21 mouse cellular contexts compared by ENCODE assay signal in genomic region chr2:17714661-17715060, GRCm38 (mm10). TPM values are rescaled to one million over a fixed set of nuclear protein-coding genes. Genes with fewer than 3 reads are reported as not detected.
A peak's percentile ranks its signal among the peaks of the same experiment; 100 is the strongest.
DNase-seq lines count a peak whose midpoint lies in the region; ATAC-seq and TF ChIP-seq lines count a peak whose summit lies in the region.
"Had no signal": no experiment of that assay in that cellular context is flagged by ENCODE, and none has a peak within 500 bp of the region (broad histone marks: within the 10 kb centered on the region; RNA-seq: fewer than 3 reads in every experiment).

No protein-coding gene starts in this region.

- no peaks in the 10 kb centered on the region for H3K27me3 ChIP-seq in forebrain, embryonic 13.5 days
- H3K27me3 ChIP-seq in forebrain, embryonic 10.5 days (ENCODE audit: poor library complexity, severe bottlenecking) = no peaks in the 10 kb centered on the region
- H3K27me3 ChIP-seq in midbrain, postnatal 0 days (ENCODE audit: insufficient read depth, low read length) = no peaks in the 10 kb centered on the region
- H3K27me3 ChIP-seq in midbrain, embryonic 14.5 days (ENCODE audit: control insufficient read depth, insufficient read depth, low read length) = no peaks in the 10 kb centered on the region
- H3K27me3 ChIP-seq: heart, embryonic 13.5 days; hindbrain, embryonic 13.5 days; neural tube, embryonic 13.5 days had no signal

- no peak overlapping the region for H3K27ac ChIP-seq in forebrain, embryonic 13.5 days
- H3K27ac ChIP-seq in forebrain, embryonic 10.5 days = no peak overlapping the region
- no peak overlapping the region for H3K27ac ChIP-seq in midbrain, postnatal 0 days (ENCODE audit: low read depth, low read length)
- H3K27ac ChIP-seq in midbrain, embryonic 14.5 days (replicated peaks; ENCODE audit: low read depth, low read length) = no peak overlapping the region
- peak overlapping the region; percentile 20; the same call in 1 of the 2 replicates for H3K27ac ChIP-seq in cortical plate, adult 2 months (ENCODE audit: insufficient read depth, low read length)
- H3K27ac ChIP-seq: heart, embryonic 13.5 days; hindbrain, embryonic 13.5 days; neural tube, embryonic 13.5 days; stomach, postnatal 0 days had no signal

- no peaks in the 10 kb centered on the region for H3K9me3 ChIP-seq in forebrain, embryonic 13.5 days (replicated peaks)
- H3K9me3 ChIP-seq in forebrain, embryonic 10.5 days = peaks cover 10% of the 10 kb centered on the region; the same call in 1 of the 2 replicates
- H3K9me3 ChIP-seq in midbrain, postnatal 0 days (ENCODE audit: low read length) = no peaks in the 10 kb centered on the region
- peaks cover 6% of the 10 kb centered on the region; the same call in 1 of the 2 replicates for H3K9me3 ChIP-seq in midbrain, embryonic 14.5 days (ENCODE audit: control insufficient read depth, low read length)
- H3K9me3 ChIP-seq: heart, embryonic 13.5 days; hindbrain, embryonic 13.5 days; neural tube, embryonic 13.5 days had no signal

- H3K4me3 ChIP-seq in forebrain, embryonic 13.5 days = no peak overlapping the region
- no peak overlapping the region for H3K4me3 ChIP-seq in forebrain, embryonic 10.5 days
- H3K4me3 ChIP-seq in midbrain, postnatal 0 days (ENCODE audit: low read depth, low read length) = no peak overlapping the region
- no peak overlapping the region for H3K4me3 ChIP-seq in midbrain, embryonic 14.5 days (replicated peaks; ENCODE audit: low read depth, low read length)
- H3K4me3 ChIP-seq in cortical plate, adult 2 months (ENCODE audit: insufficient read depth, low read length) = 0 out of 2 replicates have a peak overlapping the region, but pooled peaks have one; percentile 2
- H3K4me3 ChIP-seq: heart, embryonic 13.5 days; hindbrain, embryonic 13.5 days; myocyte; neural tube, embryonic 13.5 days had no signal

- no peaks in the 10 kb centered on the region for H3K36me3 ChIP-seq in forebrain, embryonic 13.5 days (ENCODE audit: poor library complexity, severe bottlenecking)
- no peaks in the 10 kb centered on the region for H3K36me3 ChIP-seq in forebrain, embryonic 10.5 days (replicated peaks)
- H3K36me3 ChIP-seq in midbrain, postnatal 0 days (ENCODE audit: insufficient read depth, low read length) = no peaks in the 10 kb centered on the region
- no peaks in the 10 kb centered on the region for H3K36me3 ChIP-seq in midbrain, embryonic 14.5 days (ENCODE audit: control insufficient read depth, insufficient read depth, low read length)
- H3K36me3 ChIP-seq: heart, embryonic 13.5 days; neural tube, embryonic 13.5 days had no signal

- no peak for DNase-seq in forebrain, embryonic 10.5 days (ENCODE audit: extremely low spot score, low spot score)
- DNase-seq in kidney, postnatal 4 days = peak; percentile 6 to 21
- no peak for DNase-seq in kidney, adult 11 months
- DNase-seq in midbrain, postnatal 0 days (ENCODE audit: low spot score) = no peak
- DNase-seq in midbrain, embryonic 14.5 days = no peak
- no peak for DNase-seq in ovary, postnatal 14 days (ENCODE audit: low spot score)
- DNase-seq: adrenal gland, adult 2 months; cerebellum, postnatal 36 days; gastrocnemius, postnatal 14 days; heart, adult 18-20 months; heart, postnatal 14 days; kidney, adult 18-20 months; thymus, postnatal 14 days had no signal

- H3K4me2 ChIP-seq in forebrain, embryonic 13.5 days = no peak overlapping the region
- peak overlapping the region; percentile 18; the same call in 1 of the 2 replicates for H3K4me2 ChIP-seq in midbrain, postnatal 0 days (ENCODE audit: low read depth, low read length, poor library complexity, severe bottlenecking)
- H3K4me2 ChIP-seq in midbrain, embryonic 14.5 days (ENCODE audit: low read length) = no peak overlapping the region
- H3K4me2 ChIP-seq: heart, embryonic 13.5 days; hindbrain, embryonic 13.5 days; midbrain, embryonic 11.5 days; neural tube, embryonic 13.5 days had no signal

- TF ChIP-seq CTCF in midbrain, postnatal 0 days (IDR thresholded peaks at IDR 0.05) = no peak
- 0 out of 2 replicates have a peak, but pooled peaks have one; percentile 10 for TF ChIP-seq CTCF in cortical plate, adult 2 months (IDR thresholded peaks at IDR 0.05; ENCODE audit: extremely low read depth, insufficient read depth, low read length)

- 71% methylated on average over 14 of the region's 14 CpGs for WGBS in forebrain, embryonic 13.5 days
- 90% methylated on average over 14 of the region's 14 CpGs for WGBS in forebrain, embryonic 10.5 days
- 64% methylated on average over 14 of the region's 14 CpGs for WGBS in midbrain, postnatal 0 days
- WGBS in midbrain, embryonic 14.5 days = 68% methylated on average over 14 of the region's 14 CpGs

- ATAC-seq in forebrain, embryonic 13.5 days = peak; percentile 33; the same call in 1 of the 2 replicates
- no peak for ATAC-seq in midbrain, postnatal 0 days (ENCODE audit: low FRiP score)
- no peak for ATAC-seq in midbrain, embryonic 14.5 days (ENCODE audit: low FRiP score, low TSS enrichment)

- no peak overlapping the region for H3K9ac ChIP-seq in forebrain, embryonic 13.5 days
- no peak overlapping the region; the same call in 1 of the 2 replicates for H3K9ac ChIP-seq in midbrain, postnatal 0 days (replicated peaks; ENCODE audit: low read length, poor library complexity, severe bottlenecking)
- no peak overlapping the region for H3K9ac ChIP-seq in midbrain, embryonic 14.5 days (replicated peaks; ENCODE audit: low read length)
- H3K9ac ChIP-seq: heart, embryonic 13.5 days; hindbrain, embryonic 13.5 days; neural tube, embryonic 13.5 days had no signal

- H3K4me1 ChIP-seq in forebrain, embryonic 13.5 days = no peaks in the 10 kb centered on the region
- H3K4me1 ChIP-seq in forebrain, embryonic 10.5 days = peaks cover 16% of the 10 kb centered on the region
- no peaks in the 10 kb centered on the region for H3K4me1 ChIP-seq in midbrain, postnatal 0 days (ENCODE audit: insufficient read depth, low read length)
- no peaks in the 10 kb centered on the region for H3K4me1 ChIP-seq in midbrain, embryonic 14.5 days (ENCODE audit: control insufficient read depth, insufficient read depth, low read length)
- H3K4me1 ChIP-seq in cortical plate, adult 2 months (ENCODE audit: control insufficient read depth, insufficient read depth, low read length) = peaks cover 4% of the 10 kb centered on the region; the same call in 1 of the 2 replicates
- H3K4me1 ChIP-seq: hindbrain, embryonic 13.5 days; neural tube, embryonic 13.5 days had no signal

- TF ChIP-seq POLR2A in cortical plate, adult 2 months (IDR thresholded peaks at IDR 0.05; ENCODE audit: extremely low read depth, insufficient read depth, low read length) = no peak

RNA-seq across cellular contexts. Expression of gene Nebl, which starts 16.6 kb away (rescaled TPM):
- polyA plus RNA-seq in forebrain, embryonic 13.5 days (2015; fragmentation: Nextera tagmentation; extraction: Ambion mirVana) = 4.5 and 5.7 TPM in 2 replicates
- 3.6 and 5.1 TPM in 2 replicates for polyA plus RNA-seq in forebrain, embryonic 10.5 days (2016; fragmentation: Nextera tagmentation; extraction: Ambion mirVana)
- total RNA-seq in midbrain, postnatal 0 days (2014; rRNA removed) = 24.0 and 25.1 TPM in 2 replicates
- 8.4 and 11.7 TPM in 2 replicates for polyA plus RNA-seq in midbrain, postnatal 0 days (2015; fragmentation: Nextera tagmentation; extraction: Ambion mirVana)
- 6.7 and 7.0 TPM in 2 replicates for polyA plus RNA-seq in midbrain, embryonic 14.5 days (2014; fragmentation: Nextera tagmentation; extraction: Ambion mirVana)
- polyA plus RNA-seq in cortical plate, adult 2 months (2012; rRNA removed) = 36.6 and 46.7 TPM in 2 replicates

Comparison
In these comparisons a context has a peak if more than half of its experiments do, and no peak if none do; other contexts are left out.
1. DNase-seq: peak in kidney, postnatal 4 days (2 of 2); none in forebrain, embryonic 10.5 days (single experiment), kidney, adult 11 months (single experiment), midbrain, postnatal 0 days (single experiment), midbrain, embryonic 14.5 days (single experiment) and ovary, postnatal 14 days (single experiment).